Mouse (Mus musculus) midbrain, embryonic 10.5 days (tissue): ENCODE results near the gene Trim29. TPM values are rescaled to one million over a fixed set of nuclear protein-coding genes. Genes with fewer than 3 reads are reported as not detected.

ENCODE experiments used
- DNase-seq: peaks from one replicate; pipeline ENCODE4 v3.0.0-alpha.2; 2017; ENCODE audit warnings: low spot score
- H3K27ac ChIP-seq: fragments of 300-500 bp; sonication (generic); replicated peaks from 2 replicates; pipeline ENCODE4 v1.5.1; 2016; ENCODE audit warnings: mild to moderate bottlenecking
- H3K27me3 ChIP-seq: fragments of 300-500 bp; sonication (generic); 2 replicates; pipeline ENCODE4 v1.6.1; 2016; ENCODE audit warnings: low read depth, mild to moderate bottlenecking; ENCODE audit not compliant: poor library complexity, severe bottlenecking
- H3K36me3 ChIP-seq: fragments of 300-500 bp; sonication (generic); 2 replicates; pipeline ENCODE4 v1.6.1; 2016; ENCODE audit warnings: mild to moderate bottlenecking, moderate library complexity
- H3K4me1 ChIP-seq: fragments of 300-500 bp; sonication (generic); 2 replicates; pipeline ENCODE4 v1.6.1; 2016
- H3K4me3 ChIP-seq: fragments of 300-500 bp; sonication (generic); 2 replicates; pipeline ENCODE4 v1.5.1; 2016; ENCODE audit warnings: mild to moderate bottlenecking, moderate library complexity
- H3K9me3 ChIP-seq: fragments of 300-500 bp; sonication (generic); replicated peaks from 2 replicates; pipeline ENCODE4 v1.6.1; 2016; ENCODE audit warnings: mild to moderate bottlenecking
- WGBS: fragments of 180-500 bp; shearing (Covaris S2); methylation state at CpG from one replicate; pipeline ENCODE4 v1.1.7; 2016; 5-methylcytosine and 5-hydroxymethylcytosine counted together
- polyA plus RNA-seq: library from polyadenylated mRNA; unstranded; fragments of >200 nt; fragmentation: Nextera tagmentation; extraction: Ambion mirVana; gene quantifications from 2 replicates; pipeline ENCODE4 v1.2.1, GENCODE M21; 2016

The Trim29 gene
- polyA plus RNA-seq, 1 experiment from 2014 or later, result 0.98 TPM

DNA sequence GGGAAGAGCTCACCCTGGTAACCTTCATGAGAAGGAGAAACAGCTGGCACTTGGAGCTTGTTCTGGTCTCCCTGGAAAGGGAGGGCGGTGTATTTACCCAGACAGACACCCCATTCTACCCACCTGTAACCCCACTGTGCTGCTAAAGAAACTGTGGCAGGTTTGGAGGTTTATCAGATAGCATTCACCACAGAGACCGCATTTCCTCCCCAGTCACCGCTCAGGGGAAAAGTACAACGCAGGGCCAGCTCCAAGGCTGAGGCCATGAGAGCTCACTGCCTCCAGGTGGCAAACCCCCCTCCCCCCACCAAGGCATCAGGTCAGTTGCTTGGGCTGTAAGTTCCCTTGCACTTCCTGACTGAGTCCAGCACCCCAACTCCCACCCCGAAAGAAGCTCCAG is 39.4 kb downstream of the Trim29 start:
- H3K27me3 ChIP-seq, result peaks cover 21% of the 10 kb centered on the region
- no peaks in the 10 kb centered on the region for H3K9me3 ChIP-seq
- H3K4me1 ChIP-seq, result peaks cover 10% of the 10 kb centered on the region
- H3K36me3 ChIP-seq, result no peaks in the 10 kb centered on the region
- no peak for DNase-seq
- H3K4me3 ChIP-seq, result no peak overlapping the region
- H3K27ac ChIP-seq, result peak overlapping the region; percentile 13; the same call in 1 of the 2 replicates
- 36% methylated on average over 5 of the region's 5 CpGs for WGBS

DNA sequence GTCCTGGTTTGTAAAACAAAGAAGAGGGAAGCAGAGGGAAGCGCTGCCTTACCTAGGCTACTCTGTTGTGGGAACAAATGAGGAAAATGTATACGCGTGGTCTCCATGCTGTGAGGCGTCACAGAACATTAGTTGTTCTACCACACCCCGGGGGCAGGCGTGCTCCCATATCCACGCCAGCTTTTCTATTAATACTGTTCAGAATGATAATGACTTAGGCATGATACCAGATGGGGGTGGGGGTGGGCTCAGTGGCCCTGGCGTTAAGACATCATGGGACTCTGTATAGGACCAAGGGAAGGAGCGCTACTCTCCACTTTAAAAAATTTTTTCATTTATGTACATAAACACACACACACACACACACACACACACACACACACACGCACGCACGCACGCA is 40.4 kb downstream of the Trim29 start:
- Histone ChIP-seq H3K4me1 (peaks cover 10% of the 10 kb centered on the region), H3K27me3 (peaks cover 21% of the 10 kb centered on the region), H3K27ac (no peak overlapping the region), H3K4me3 (no peak overlapping the region), H3K9me3 (no peaks in the 10 kb centered on the region), H3K36me3 (no peaks in the 10 kb centered on the region)
- 65% methylated on average over 13 of the region's 13 CpGs for WGBS
- DNase-seq, result no peak

DNA sequence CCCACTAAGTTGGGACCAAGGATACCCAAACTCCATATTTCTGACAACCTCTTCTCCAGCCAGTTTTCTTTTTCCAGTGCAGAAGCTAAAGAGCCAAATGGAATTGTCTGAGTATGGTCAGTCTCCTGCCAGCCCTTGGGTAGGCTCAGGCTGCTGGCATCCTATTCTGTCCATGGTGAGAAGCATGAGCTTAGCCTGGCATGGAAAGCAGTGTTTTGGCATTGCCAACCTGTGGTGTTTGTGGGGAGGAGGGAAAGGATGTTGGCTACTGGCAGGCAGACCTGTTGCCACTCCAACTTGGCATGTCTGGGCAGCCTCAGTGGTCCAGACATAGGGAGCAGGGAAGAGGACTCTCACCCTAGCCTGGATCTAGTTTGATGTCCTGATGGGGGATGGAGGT is 46.4 kb downstream of the Trim29 start:
- no peak for DNase-seq
- Histone ChIP-seq H3K27me3 (peaks cover 25% of the 10 kb centered on the region), H3K36me3 (no peaks in the 10 kb centered on the region), H3K9me3 (no peaks in the 10 kb centered on the region), H3K4me1 (peaks cover 30% of the 10 kb centered on the region), H3K4me3 (no peak overlapping the region), H3K27ac (no peak overlapping the region)

DNA sequence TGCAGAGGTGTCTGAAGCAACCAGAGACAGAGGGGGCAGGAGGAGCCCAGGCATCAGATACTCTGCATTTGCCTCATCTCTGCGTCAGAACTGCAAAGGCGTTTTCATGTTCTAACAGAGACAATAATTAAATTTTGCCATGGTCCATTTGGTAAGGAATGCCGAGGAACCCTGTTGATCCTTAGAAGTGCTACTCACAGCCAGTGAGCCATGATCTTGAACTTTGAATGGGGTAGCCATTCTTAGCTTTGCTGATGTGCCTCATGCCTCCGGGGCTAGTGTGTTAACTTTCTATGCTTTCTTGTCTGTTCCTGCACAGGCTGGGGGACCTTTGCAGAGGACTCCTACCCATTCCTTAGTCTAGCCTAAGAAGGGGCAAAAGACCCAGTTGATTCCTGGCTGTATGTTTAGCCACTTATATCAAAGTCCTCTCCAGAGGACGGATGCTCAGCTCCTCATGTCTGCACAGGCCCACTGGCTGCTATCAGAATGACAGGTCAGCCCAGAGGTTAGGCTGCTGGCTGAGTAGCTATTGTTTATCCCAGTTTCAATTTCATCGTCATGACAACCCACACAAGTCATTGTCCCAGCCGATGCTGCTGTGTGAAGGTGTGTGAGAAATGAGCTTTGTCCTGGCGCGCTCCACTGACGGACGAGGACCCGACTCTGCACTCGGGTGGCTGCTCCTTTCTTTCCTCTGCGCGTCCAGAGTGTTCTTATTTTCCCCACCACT is 48.1 kb downstream of the Trim29 start:
- H3K9me3 ChIP-seq, result no peaks in the 10 kb centered on the region
- DNase-seq, result peak; percentile 51
- 25% methylated on average over 15 of the region's 15 CpGs for WGBS
- no peaks in the 10 kb centered on the region for H3K36me3 ChIP-seq
- H3K27me3 ChIP-seq, result peaks cover 25% of the 10 kb centered on the region
- peaks cover 30% of the 10 kb centered on the region for H3K4me1 ChIP-seq
- peak overlapping the region; percentile 5; the same call in 1 of the 2 replicates for H3K4me3 ChIP-seq
- peak overlapping the region; percentile 72 for H3K27ac ChIP-seq

DNA sequence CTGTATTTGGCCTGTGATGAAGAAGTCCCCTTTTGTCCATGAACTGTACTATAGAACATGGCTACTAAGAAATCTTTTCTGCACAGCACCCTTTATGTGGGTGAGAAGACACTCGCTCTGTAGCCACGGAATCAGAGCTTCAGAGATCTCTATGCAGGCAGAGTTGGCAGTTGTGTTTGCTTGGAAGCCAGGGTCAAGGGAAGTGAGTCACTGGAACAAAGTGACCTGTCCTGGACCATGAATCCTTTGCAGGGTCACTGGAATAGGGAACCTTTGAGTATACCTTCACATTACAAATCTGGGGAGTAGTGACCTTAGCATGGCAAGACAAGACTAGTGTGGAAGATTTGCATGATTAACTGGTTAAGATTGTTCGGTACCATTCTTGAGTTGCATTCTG is 58.1 kb downstream of the Trim29 start:
- H3K27ac ChIP-seq, result no peak overlapping the region
- DNase-seq, result no peak
- no peaks in the 10 kb centered on the region for H3K36me3 ChIP-seq
- H3K27me3 ChIP-seq, result no peaks in the 10 kb centered on the region
- no peaks in the 10 kb centered on the region for H3K9me3 ChIP-seq
- whole genome bisulfite sequencing, result 90% methylated on average over 3 of the region's 3 CpGs
- peaks cover 28% of the 10 kb centered on the region for H3K4me1 ChIP-seq
- no peak overlapping the region for H3K4me3 ChIP-seq

DNA sequence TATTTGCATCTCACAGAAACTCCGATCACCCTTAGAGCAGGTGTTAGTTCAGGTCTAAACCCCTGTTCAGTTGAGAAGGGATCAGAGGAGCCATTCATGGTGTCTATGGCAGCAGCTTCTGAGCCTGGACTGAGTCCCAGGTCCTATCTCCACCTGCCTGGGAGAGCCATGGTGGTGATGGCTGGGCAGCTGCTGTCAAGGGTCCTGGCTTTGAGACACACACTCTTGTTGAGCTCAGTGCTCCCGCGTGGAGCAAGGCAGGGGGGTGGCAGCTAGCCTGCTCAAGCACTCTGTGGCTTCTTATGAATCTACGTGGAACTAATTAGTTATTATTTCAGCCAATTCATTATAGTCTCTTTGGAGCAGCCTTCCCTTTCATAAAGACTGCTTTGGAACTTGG is 73.2 kb downstream of the Trim29 start:
- peaks cover 19% of the 10 kb centered on the region for H3K4me1 ChIP-seq
- no peaks in the 10 kb centered on the region for H3K36me3 ChIP-seq
- H3K27me3 ChIP-seq, result peaks cover 36% of the 10 kb centered on the region
- H3K9me3 ChIP-seq, result no peaks in the 10 kb centered on the region
- H3K4me3 ChIP-seq, result no peak overlapping the region
- WGBS, result 83% methylated on average over 4 of the region's 4 CpGs
- no peak for DNase-seq
- 0 out of 2 replicates have a peak overlapping the region, but pooled peaks have one; percentile 53 for H3K27ac ChIP-seq

DNA sequence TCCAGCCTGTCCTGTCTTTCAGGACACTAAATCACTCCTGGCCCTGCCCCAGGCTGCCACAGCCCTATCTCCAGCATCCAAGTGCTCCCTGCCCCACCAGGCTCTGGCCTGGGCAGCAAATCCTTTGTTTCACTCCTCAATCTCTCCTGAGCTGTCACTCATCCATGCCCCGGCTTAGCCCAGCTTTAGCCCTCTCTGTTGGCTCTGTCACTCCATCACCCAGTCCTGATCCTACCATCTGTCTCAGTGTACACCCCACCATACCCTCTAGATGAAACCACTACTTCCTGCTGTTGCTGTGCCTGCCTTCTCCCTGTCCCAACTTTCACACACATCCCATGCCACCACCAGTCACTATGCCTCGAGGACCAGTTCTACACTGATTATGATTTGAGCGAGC is 73.8 kb downstream of the Trim29 start:
- Histone ChIP-seq H3K27ac (0 out of 2 replicates have a peak overlapping the region, but pooled peaks have one; percentile 53), H3K9me3 (no peaks in the 10 kb centered on the region), H3K4me3 (no peak overlapping the region), H3K36me3 (no peaks in the 10 kb centered on the region), H3K27me3 (peaks cover 37% of the 10 kb centered on the region), H3K4me1 (peaks cover 24% of the 10 kb centered on the region)
- no peak for DNase-seq
- WGBS, result 74% methylated on average over 3 of the region's 3 CpGs

Other genes starting within 250 kb of the Trim29 start
- 7.3 and 7.8 TPM in 2 replicates for gene Arhgef12, start 203.6 kb upstream of the Trim29 start, polyA plus RNA-seq
- gene Tmem136, start 194.3 kb upstream of the Trim29 start, polyA plus RNA-seq, result 12.6 and 16.3 TPM in 2 replicates
- not detected in 2 replicates for gene Pou2f3, start 100.5 kb upstream of the Trim29 start, polyA plus RNA-seq
- 32.0 and 36.5 TPM in 2 replicates for gene Oaf, start 70.9 kb upstream of the Trim29 start, polyA plus RNA-seq